Mouse (Mus musculus): ENCODE data around the gene Asb7. TPM values are rescaled to one million over a fixed set of nuclear protein-coding genes. Genes with fewer than 3 reads are reported as not detected.
A peak's percentile ranks its signal among the peaks of the same experiment; 100 is the strongest.

Asb7 gene
- polyA plus RNA-seq, 1 experiment from 2014 or later = 9.3 TPM

DNA sequence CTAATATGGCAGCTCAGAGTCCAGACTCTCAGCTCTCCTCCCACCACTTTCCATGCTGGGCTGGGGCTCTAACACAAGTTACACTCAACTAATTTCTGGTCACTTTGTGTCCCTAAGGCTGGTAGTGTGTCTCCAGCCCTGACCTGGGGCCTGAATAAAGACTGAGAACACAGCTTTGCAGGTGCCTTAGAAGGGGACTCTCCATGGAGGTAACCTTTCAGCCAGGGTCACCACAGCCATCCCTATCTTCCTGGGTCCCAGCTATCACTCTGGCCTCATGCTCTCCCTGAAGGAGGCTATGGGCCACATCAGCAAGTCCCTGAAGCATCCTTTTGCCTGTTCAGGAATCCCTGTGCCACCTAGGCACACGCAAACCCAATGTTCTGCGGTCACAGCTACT is 43.7 kb downstream of the Asb7 start:
- Histone ChIP-seq H3K4me1 (ENCODE audit: control insufficient read depth, insufficient read depth, low read length) (no peaks in the 10 kb centered on the region), H3K36me3 (ENCODE audit: control insufficient read depth, insufficient read depth, low read length) (no peaks in the 10 kb centered on the region), H3K4me3 (replicated peaks; ENCODE audit: low read length) (no peak overlapping the region), H3K4me2 (ENCODE audit: low read depth, low read length) (no peak overlapping the region), H3K9ac (ENCODE audit: low read length) (no peak overlapping the region), H3K9me3 (replicated peaks; ENCODE audit: control insufficient read depth, low read length) (no peaks in the 10 kb centered on the region), H3K27me3 (ENCODE audit: control insufficient read depth, insufficient read depth, low read length) (no peaks in the 10 kb centered on the region), H3K27ac (ENCODE audit: low read length) (no peak overlapping the region)
- 96% methylated on average over 2 of the region's 2 CpGs for WGBS
- ATAC-seq (ENCODE audit: insufficient read depth, low FRiP score) = no peak

DNA sequence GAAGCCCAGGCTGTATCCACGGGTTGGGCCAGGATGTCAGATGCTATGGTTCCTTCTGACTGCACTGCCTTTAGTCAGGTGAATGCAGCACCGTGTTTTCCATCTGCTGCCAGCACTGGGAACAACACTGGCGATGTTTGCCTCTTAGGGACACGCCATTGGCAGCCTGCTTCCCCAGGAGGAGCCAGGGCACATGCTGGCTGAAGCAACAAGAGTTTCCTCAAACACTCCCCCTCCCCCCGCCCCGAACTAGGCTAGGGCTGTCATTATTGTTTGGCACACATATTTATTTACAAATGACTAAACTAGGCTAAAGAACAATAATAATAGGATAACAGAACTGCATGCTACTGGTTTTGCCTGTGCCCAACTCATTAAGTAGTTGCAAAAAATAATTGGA is 56.0 kb downstream of the Asb7 start:
- H3K4me3 ChIP-seq (replicated peaks; ENCODE audit: low read length) = no peak overlapping the region
- H3K4me1 ChIP-seq (ENCODE audit: control insufficient read depth, insufficient read depth, low read length) = no peaks in the 10 kb centered on the region
- H3K9me3 ChIP-seq (replicated peaks; ENCODE audit: control insufficient read depth, low read length) = no peaks in the 10 kb centered on the region
- no peaks in the 10 kb centered on the region for H3K27me3 ChIP-seq (ENCODE audit: control insufficient read depth, insufficient read depth, low read length)
- H3K36me3 ChIP-seq (ENCODE audit: control insufficient read depth, insufficient read depth, low read length) = no peaks in the 10 kb centered on the region
- no peak overlapping the region for H3K27ac ChIP-seq (ENCODE audit: low read length)
- no peak overlapping the region for H3K4me2 ChIP-seq (ENCODE audit: low read depth, low read length)
- H3K9ac ChIP-seq (ENCODE audit: low read length) = no peak overlapping the region
- 64% methylated on average over 6 of the region's 6 CpGs for WGBS
- no peak for ATAC-seq (ENCODE audit: insufficient read depth, low FRiP score)

DNA sequence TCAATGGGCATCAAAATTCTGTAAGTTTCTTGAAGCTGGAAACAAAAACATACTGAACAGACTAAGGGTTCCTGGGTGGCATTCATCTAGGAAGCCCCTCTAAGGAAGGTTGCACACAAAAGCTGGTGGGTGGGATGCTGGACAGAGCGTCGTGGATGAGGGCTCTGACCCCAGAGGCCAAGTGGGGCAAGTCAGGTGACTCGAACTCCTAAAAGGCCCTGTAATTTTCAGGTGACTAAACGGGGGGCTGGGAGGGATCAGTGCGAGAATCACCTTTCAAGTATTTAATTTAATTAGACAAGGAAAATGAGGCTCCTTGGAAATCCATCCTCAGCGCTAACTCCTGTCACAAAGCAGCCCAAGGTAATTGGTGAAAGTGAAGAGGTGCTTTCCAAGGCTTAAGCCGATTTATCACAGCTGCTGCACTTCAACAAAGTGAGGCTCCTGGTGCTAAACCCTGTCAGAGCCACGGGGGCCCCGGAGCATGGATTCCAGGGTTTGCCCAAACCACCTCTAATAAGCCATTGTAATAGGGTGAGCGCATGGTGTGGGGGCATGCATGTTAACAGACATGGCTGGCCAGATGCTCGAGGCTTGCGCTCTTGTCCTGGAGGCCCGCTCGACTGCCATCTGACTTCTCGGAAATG is 59.1 kb downstream of the Asb7 start:
- no peaks in the 10 kb centered on the region for H3K4me1 ChIP-seq (ENCODE audit: control insufficient read depth, insufficient read depth, low read length)
- no peak overlapping the region for H3K9ac ChIP-seq (ENCODE audit: low read length)
- no peak overlapping the region for H3K4me3 ChIP-seq (replicated peaks; ENCODE audit: low read length)
- no peak overlapping the region for H3K27ac ChIP-seq (ENCODE audit: low read length)
- H3K4me2 ChIP-seq (ENCODE audit: low read depth, low read length) = no peak overlapping the region
- 70% methylated on average over 15 of the region's 15 CpGs for WGBS
- no peaks in the 10 kb centered on the region for H3K27me3 ChIP-seq (ENCODE audit: control insufficient read depth, insufficient read depth, low read length)
- no peaks in the 10 kb centered on the region for H3K36me3 ChIP-seq (ENCODE audit: control insufficient read depth, insufficient read depth, low read length)
- H3K9me3 ChIP-seq (replicated peaks; ENCODE audit: control insufficient read depth, low read length) = no peaks in the 10 kb centered on the region
- no peak for ATAC-seq (ENCODE audit: insufficient read depth, low FRiP score)

DNA sequence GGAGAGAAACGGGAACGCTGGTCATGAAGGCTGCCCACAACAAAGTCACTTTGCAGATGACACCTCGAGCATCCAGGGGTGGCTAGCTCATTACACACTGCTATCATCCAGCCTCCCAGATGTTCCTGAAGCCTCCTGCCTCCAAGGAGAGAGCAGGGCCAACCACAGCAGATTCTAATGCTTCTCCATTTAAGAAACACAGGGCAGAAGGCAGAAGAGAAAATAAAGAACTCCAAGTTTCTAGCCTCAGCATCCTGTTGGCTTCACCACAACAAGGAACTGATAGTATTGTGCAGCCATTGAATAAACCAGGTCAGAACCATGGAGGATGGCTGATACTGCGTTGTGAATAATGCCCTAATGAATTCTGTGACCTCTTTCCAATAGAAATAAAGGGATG is 60.0 kb downstream of the Asb7 start:
- H3K4me3 ChIP-seq (replicated peaks; ENCODE audit: low read length) = no peak overlapping the region
- H3K9ac ChIP-seq (ENCODE audit: low read length) = no peak overlapping the region
- H3K9me3 ChIP-seq (replicated peaks; ENCODE audit: control insufficient read depth, low read length) = no peaks in the 10 kb centered on the region
- H3K36me3 ChIP-seq (ENCODE audit: control insufficient read depth, insufficient read depth, low read length) = no peaks in the 10 kb centered on the region
- H3K4me2 ChIP-seq (ENCODE audit: low read depth, low read length) = no peak overlapping the region
- ATAC-seq (ENCODE audit: insufficient read depth, low FRiP score) = no peak
- no peaks in the 10 kb centered on the region for H3K27me3 ChIP-seq (ENCODE audit: control insufficient read depth, insufficient read depth, low read length)
- WGBS = 76% methylated on average over 4 of the region's 4 CpGs
- H3K27ac ChIP-seq (ENCODE audit: low read length) = no peak overlapping the region
- H3K4me1 ChIP-seq (ENCODE audit: control insufficient read depth, insufficient read depth, low read length) = no peaks in the 10 kb centered on the region

DNA sequence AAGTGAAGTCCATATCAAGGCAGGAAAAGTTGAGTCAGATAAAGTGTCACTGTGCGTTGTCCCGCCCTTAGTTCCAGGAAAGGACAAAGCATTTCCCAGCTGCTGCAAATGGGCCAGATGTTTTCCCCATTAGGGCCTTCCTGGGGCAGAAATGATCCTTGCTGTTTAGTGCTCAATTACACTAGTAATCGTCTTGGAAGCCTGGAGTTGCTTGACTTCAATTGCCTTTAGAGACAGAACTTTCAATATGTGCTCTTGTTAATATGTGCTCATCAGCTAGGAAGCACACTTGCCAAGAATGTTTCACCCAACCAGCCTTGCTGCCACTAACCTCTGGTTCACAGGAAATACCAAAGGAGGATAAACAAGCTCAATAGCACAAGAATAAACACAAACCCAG is 66.0 kb downstream of the Asb7 start:
- Histone ChIP-seq H3K27ac (ENCODE audit: low read length) (peak overlapping the region; percentile 75), H3K4me1 (ENCODE audit: control insufficient read depth, insufficient read depth, low read length) (no peaks in the 10 kb centered on the region)

DNA sequence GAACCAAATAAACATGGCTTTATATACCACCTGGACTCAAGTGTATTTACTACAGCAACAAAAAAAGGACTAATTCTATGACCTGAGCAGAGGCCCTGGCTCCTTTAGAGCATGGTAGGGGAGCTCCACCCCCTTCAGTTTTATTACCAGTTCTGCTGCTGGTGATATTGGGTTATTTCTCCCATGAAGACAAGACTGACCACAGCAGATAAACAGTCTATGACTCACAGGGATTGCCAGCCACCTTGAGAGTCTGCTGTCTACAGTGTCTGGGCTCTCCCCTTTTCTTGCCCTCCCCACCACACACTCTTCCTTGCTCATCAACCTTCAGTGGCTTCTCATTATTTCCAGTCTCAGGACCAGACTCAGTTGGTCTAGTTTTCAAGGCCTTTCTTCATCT is 87.5 kb downstream of the Asb7 start:
- H3K9ac ChIP-seq (ENCODE audit: low read length) = no peak overlapping the region
- no peaks in the 10 kb centered on the region for H3K9me3 ChIP-seq (replicated peaks; ENCODE audit: control insufficient read depth, low read length)
- no peak overlapping the region for H3K27ac ChIP-seq (ENCODE audit: low read length)
- no peak overlapping the region for H3K4me3 ChIP-seq (replicated peaks; ENCODE audit: low read length)
- H3K4me2 ChIP-seq (ENCODE audit: low read depth, low read length) = no peak overlapping the region
- peaks cover 6% of the 10 kb centered on the region; the same call in 1 of the 2 replicates for H3K4me1 ChIP-seq (ENCODE audit: control insufficient read depth, insufficient read depth, low read length)
- no peak for ATAC-seq (ENCODE audit: insufficient read depth, low FRiP score)
- no peaks in the 10 kb centered on the region for H3K27me3 ChIP-seq (ENCODE audit: control insufficient read depth, insufficient read depth, low read length)
- H3K36me3 ChIP-seq (ENCODE audit: control insufficient read depth, insufficient read depth, low read length) = no peaks in the 10 kb centered on the region

More for the DNA sequence above, 66.0 kb downstream of the Asb7 start:
- peak; percentile 53 for ATAC-seq (ENCODE audit: insufficient read depth, low FRiP score)
- Histone ChIP-seq H3K9me3 (replicated peaks; ENCODE audit: control insufficient read depth, low read length) (no peaks in the 10 kb centered on the region), H3K4me2 (ENCODE audit: low read depth, low read length) (no peak overlapping the region), H3K9ac (ENCODE audit: low read length) (no peak overlapping the region), H3K4me3 (replicated peaks; ENCODE audit: low read length) (no peak overlapping the region), H3K27me3 (ENCODE audit: control insufficient read depth, insufficient read depth, low read length) (no peaks in the 10 kb centered on the region), H3K36me3 (ENCODE audit: control insufficient read depth, insufficient read depth, low read length) (no peaks in the 10 kb centered on the region)
- WGBS = 42% methylated on average over 3 of the region's 3 CpGs

DNA sequence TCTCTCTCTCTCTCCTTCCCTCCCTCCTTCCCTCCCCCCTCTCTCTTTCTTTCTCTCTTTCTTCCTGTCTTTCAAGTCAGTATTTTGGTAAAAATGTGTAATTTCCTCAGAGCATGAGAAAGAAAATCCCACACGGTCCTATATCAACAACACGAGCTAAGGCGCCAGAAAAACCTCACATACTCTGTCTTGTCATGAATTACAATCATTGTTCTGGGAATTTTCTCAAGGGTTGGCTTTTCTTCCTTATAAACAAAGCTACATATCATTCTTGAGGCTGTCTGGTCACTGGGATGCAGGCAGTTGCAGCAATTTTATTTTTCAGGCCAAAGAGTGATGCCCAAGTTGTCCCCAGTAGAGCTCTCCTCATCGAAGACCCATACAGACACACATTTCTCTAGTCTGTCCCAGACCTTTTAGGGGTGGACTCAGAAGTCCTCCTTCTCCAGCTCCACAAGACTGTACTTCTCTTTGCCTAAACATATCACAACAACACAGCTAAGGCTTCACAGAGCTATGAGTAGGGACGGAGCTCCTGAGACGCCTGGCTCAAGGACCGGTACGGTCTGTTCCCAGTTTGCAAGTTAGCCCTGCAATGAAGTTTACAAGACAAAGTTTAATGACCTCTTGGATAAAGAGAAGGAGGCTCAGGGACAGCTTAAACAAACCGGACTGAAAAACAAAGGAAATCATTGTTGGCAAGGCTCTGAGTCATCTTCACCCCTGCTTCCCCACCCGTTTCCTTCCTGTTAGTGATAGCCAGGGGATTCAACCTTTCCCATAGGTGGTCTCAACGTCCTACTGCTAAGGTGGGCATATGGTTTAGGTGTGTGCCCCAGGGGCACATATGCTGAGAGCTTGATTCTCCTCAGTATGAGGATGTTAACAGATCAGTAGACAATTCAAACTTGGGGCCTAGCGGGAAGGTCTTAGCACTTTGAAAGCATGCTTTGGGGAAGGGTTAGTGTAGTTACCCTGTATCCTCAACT is 88.5 kb downstream of the Asb7 start:
- 51% methylated on average over 12 of the region's 12 CpGs for WGBS
- Histone ChIP-seq H3K27me3 (ENCODE audit: control insufficient read depth, insufficient read depth, low read length) (no peaks in the 10 kb centered on the region), H3K9ac (ENCODE audit: low read length) (no peak overlapping the region), H3K27ac (ENCODE audit: low read length) (peak overlapping the region; percentile 42; the same call in 1 of the 2 replicates), H3K4me2 (ENCODE audit: low read depth, low read length) (no peak overlapping the region), H3K36me3 (ENCODE audit: control insufficient read depth, insufficient read depth, low read length) (no peaks in the 10 kb centered on the region), H3K4me3 (replicated peaks; ENCODE audit: low read length) (no peak overlapping the region), H3K4me1 (ENCODE audit: control insufficient read depth, insufficient read depth, low read length) (peaks cover 6% of the 10 kb centered on the region; the same call in 1 of the 2 replicates), H3K9me3 (replicated peaks; ENCODE audit: control insufficient read depth, low read length) (no peaks in the 10 kb centered on the region)
- ATAC-seq (ENCODE audit: insufficient read depth, low FRiP score) = peak; percentile 25; the same call in 1 of the 2 replicates

DNA sequence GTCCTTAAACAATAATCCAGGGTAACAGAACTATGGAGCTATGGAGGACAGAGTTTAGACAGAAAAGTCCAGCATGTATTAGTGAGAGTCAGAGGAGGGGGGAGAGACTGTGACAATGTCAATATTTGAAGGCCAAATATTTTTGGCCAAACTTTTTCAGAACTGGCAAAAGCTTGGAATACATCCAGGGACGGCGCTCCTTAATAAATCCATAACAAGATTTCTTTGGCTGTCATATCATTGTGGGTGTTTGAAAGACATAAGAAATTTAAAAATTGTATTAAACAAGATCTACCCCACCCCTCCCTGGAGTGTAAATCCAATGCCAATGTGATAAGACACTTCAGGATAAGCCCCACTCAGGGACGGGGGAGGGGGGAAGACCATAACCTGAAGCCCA is 89.3 kb downstream of the Asb7 start:
- ATAC-seq (ENCODE audit: insufficient read depth, low FRiP score) = no peak
- Histone ChIP-seq H3K4me2 (ENCODE audit: low read depth, low read length) (no peak overlapping the region), H3K27me3 (ENCODE audit: control insufficient read depth, insufficient read depth, low read length) (no peaks in the 10 kb centered on the region), H3K4me3 (replicated peaks; ENCODE audit: low read length) (no peak overlapping the region), H3K27ac (ENCODE audit: low read length) (no peak overlapping the region), H3K36me3 (ENCODE audit: control insufficient read depth, insufficient read depth, low read length) (no peaks in the 10 kb centered on the region), H3K4me1 (ENCODE audit: control insufficient read depth, insufficient read depth, low read length) (peaks cover 6% of the 10 kb centered on the region; the same call in 1 of the 2 replicates), H3K9me3 (replicated peaks; ENCODE audit: control insufficient read depth, low read length) (no peaks in the 10 kb centered on the region), H3K9ac (ENCODE audit: low read length) (no peak overlapping the region)
- 63% methylated on average over 3 of the region's 3 CpGs for WGBS

DNA sequence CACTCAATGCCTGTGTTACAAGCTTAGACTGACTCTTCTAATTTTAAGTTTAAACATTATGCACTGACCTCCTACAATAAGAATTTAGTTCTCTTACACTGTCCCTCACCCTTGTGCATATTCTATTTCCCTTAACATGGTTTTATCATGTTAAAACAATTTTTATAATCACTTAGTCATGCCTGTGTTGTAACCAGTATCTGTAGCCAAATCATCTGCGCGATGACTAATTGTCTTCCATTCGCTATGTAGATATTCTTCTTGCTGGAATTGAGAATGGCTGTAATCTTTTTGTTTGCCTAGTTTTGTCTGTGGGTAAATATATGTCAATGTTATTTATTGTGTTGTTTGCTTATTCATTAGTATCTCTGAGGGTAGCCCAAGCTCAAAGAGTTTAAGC is 91.5 kb downstream of the Asb7 start:
- H3K36me3 ChIP-seq (ENCODE audit: control insufficient read depth, insufficient read depth, low read length) = no peaks in the 10 kb centered on the region
- H3K4me3 ChIP-seq (replicated peaks; ENCODE audit: low read length) = no peak overlapping the region
- H3K27ac ChIP-seq (ENCODE audit: low read length) = no peak overlapping the region
- H3K4me1 ChIP-seq (ENCODE audit: control insufficient read depth, insufficient read depth, low read length) = peaks cover 6% of the 10 kb centered on the region; the same call in 1 of the 2 replicates
- no peak overlapping the region for H3K9ac ChIP-seq (ENCODE audit: low read length)
- WGBS = 90% methylated on average over 3 of the region's 3 CpGs
- no peak for ATAC-seq (ENCODE audit: insufficient read depth, low FRiP score)
- H3K9me3 ChIP-seq (replicated peaks; ENCODE audit: control insufficient read depth, low read length) = no peaks in the 10 kb centered on the region
- no peaks in the 10 kb centered on the region for H3K27me3 ChIP-seq (ENCODE audit: control insufficient read depth, insufficient read depth, low read length)
- no peak overlapping the region for H3K4me2 ChIP-seq (ENCODE audit: low read depth, low read length)

All from stomach, embryonic 16.5 days (tissue).